Mouse (Mus musculus) testis, adult 2 months (tissue): Measurements from ENCODE around the gene Dcst2.

Source experiments
- CTCF ChIP-seq: fragments of 200-500 bp; IDR thresholded peaks from 2 replicates; pipeline ENCODE4 v1.5.1; 2012; ENCODE audit warnings: low read depth, mild to moderate bottlenecking, inconsistent platforms, low read length, moderate library complexity; ENCODE audit not compliant: control insufficient read depth, insufficient read depth, insufficient replicate concordance
- POLR2A ChIP-seq: fragments of 200-500 bp; IDR thresholded peaks from 2 replicates; pipeline ENCODE4 v1.6.1; 2012; ENCODE audit warnings: low read depth, mild to moderate bottlenecking, inconsistent platforms, low read length, moderate library complexity; ENCODE audit not compliant: control insufficient read depth

- TF ChIP-seq CTCF (no peak), POLR2A (peak; percentile 31)
These were observed 31.8 kb downstream of the Dcst2 start for GRCm38 (mm10) chr3:89393605-89394004.
